ENCODE assay signal across 23 mouse cellular contexts in genomic region chr11:4271544-4271943, GRCm38 (mm10). TPM values are rescaled to one million over a fixed set of nuclear protein-coding genes. Genes with fewer than 3 reads are reported as not detected.
DNase-seq lines count a peak whose midpoint lies in the region; ATAC-seq and TF ChIP-seq lines count a peak whose summit lies in the region.
"Had no signal": no experiment of that assay in that cellular context is flagged by ENCODE, and none has a peak within 500 bp of the region (broad histone marks: within the 10 kb centered on the region; RNA-seq: fewer than 3 reads in every experiment).

No protein-coding gene starts in this region.

- H3K9me3 ChIP-seq in embryonic facial prominence, embryonic 13.5 days = no peaks in the 10 kb centered on the region
- H3K9me3 ChIP-seq in embryonic facial prominence, embryonic 10.5 days = no peaks in the 10 kb centered on the region
- H3K9me3 ChIP-seq in limb, embryonic 14.5 days (ENCODE audit: control insufficient read depth, low read length) = no peaks in the 10 kb centered on the region
- no peaks in the 10 kb centered on the region for H3K9me3 ChIP-seq in limb, embryonic 10.5 days (replicated peaks)
- H3K9me3 ChIP-seq in stomach, embryonic 16.5 days (replicated peaks; ENCODE audit: control insufficient read depth, low read length) = no peaks in the 10 kb centered on the region
- H3K9me3 ChIP-seq: forebrain, embryonic 15.5 days; G1E; hindbrain, embryonic 12.5 days; liver, embryonic 12.5 days; midbrain, embryonic 12.5 days; neural tube, embryonic 12.5 days had no signal

- no peak for ATAC-seq in embryonic facial prominence, embryonic 13.5 days (ENCODE audit: insufficient number of reproducible peaks, insufficient read depth, low FRiP score, low TSS enrichment, low read depth)
- no peak for ATAC-seq in limb, embryonic 14.5 days (ENCODE audit: low FRiP score, low read depth)
- no peak for ATAC-seq in stomach, embryonic 16.5 days (ENCODE audit: insufficient read depth, low FRiP score)
- ATAC-seq: forebrain, embryonic 15.5 days; liver, embryonic 12.5 days had no signal

- peak overlapping the region; percentile 24 for H3K4me2 ChIP-seq in embryonic facial prominence, embryonic 13.5 days
- no peak overlapping the region for H3K4me2 ChIP-seq in limb, embryonic 14.5 days (replicated peaks; ENCODE audit: low read depth, low read length, severe bottlenecking)
- no peak overlapping the region for H3K4me2 ChIP-seq in stomach, embryonic 16.5 days (ENCODE audit: low read depth, low read length)
- H3K4me2 ChIP-seq: forebrain, embryonic 15.5 days; heart, embryonic 11.5 days; hindbrain, embryonic 12.5 days; liver, embryonic 12.5 days; midbrain, embryonic 12.5 days; neural tube, embryonic 12.5 days had no signal

- peaks cover 21% of the 10 kb centered on the region for H3K4me1 ChIP-seq in embryonic facial prominence, embryonic 13.5 days
- H3K4me1 ChIP-seq in embryonic facial prominence, embryonic 10.5 days = peaks cover 31% of the 10 kb centered on the region
- peaks cover 13% of the 10 kb centered on the region for H3K4me1 ChIP-seq in limb, embryonic 14.5 days (ENCODE audit: control insufficient read depth, insufficient read depth, low read length)
- peaks cover 22% of the 10 kb centered on the region for H3K4me1 ChIP-seq in limb, embryonic 10.5 days
- H3K4me1 ChIP-seq in stomach, embryonic 16.5 days (ENCODE audit: control insufficient read depth, insufficient read depth, low read length) = peaks cover 11% of the 10 kb centered on the region

- no peak for DNase-seq in embryonic facial prominence, embryonic 10.5 days (ENCODE audit: low spot score)
- DNase-seq in limb, embryonic 14.5 days (ENCODE audit: low spot score) = no peak
- DNase-seq in limb, embryonic 10.5 days (ENCODE audit: low spot score) = no peak
- DNase-seq in R1 (ENCODE audit: low read depth, low spot score) = peak; percentile 74
- no peak for DNase-seq in thymus, postnatal 4 days
- no peak for DNase-seq in thymus, postnatal 10 days (ENCODE audit: low spot score in 2 of 2)
- DNase-seq: cerebellum, adult 9-11 months; kidney, adult 11 months; retina, postnatal 1 day; right cerebral cortex, postnatal 25 days; spleen, adult 18-20 months; thymus, adult 18-20 months had no signal

- H3K36me3 ChIP-seq in embryonic facial prominence, embryonic 13.5 days = no peaks in the 10 kb centered on the region
- H3K36me3 ChIP-seq in embryonic facial prominence, embryonic 10.5 days (replicated peaks) = no peaks in the 10 kb centered on the region
- no peaks in the 10 kb centered on the region for H3K36me3 ChIP-seq in limb, embryonic 14.5 days (ENCODE audit: control insufficient read depth, insufficient read depth, low read length)
- H3K36me3 ChIP-seq in limb, embryonic 10.5 days = no peaks in the 10 kb centered on the region
- H3K36me3 ChIP-seq in stomach, embryonic 16.5 days (ENCODE audit: control insufficient read depth, insufficient read depth, low read length) = no peaks in the 10 kb centered on the region
- H3K36me3 ChIP-seq: forebrain, embryonic 15.5 days; G1E; hindbrain, embryonic 12.5 days; liver, embryonic 12.5 days; midbrain, embryonic 12.5 days; neural tube, embryonic 12.5 days had no signal

- TF ChIP-seq POLR2A in limb, embryonic 14.5 days (IDR thresholded peaks at IDR 0.05; ENCODE audit: borderline replicate concordance, extremely low read depth, insufficient read depth, insufficient read length) = no peak

- H3K9ac ChIP-seq in embryonic facial prominence, embryonic 13.5 days = 0 out of 2 replicates have a peak overlapping the region, but pooled peaks have one; percentile 1
- 0 out of 2 replicates have a peak overlapping the region, but pooled peaks have one; percentile 40 for H3K9ac ChIP-seq in limb, embryonic 14.5 days (ENCODE audit: low read depth, low read length, severe bottlenecking)
- H3K9ac ChIP-seq in stomach, embryonic 16.5 days (ENCODE audit: low read length) = peak overlapping the region; percentile 62
- H3K9ac ChIP-seq: forebrain, embryonic 15.5 days; hindbrain, embryonic 12.5 days; liver, embryonic 12.5 days; midbrain, embryonic 12.5 days; neural tube, embryonic 12.5 days had no signal

- 57% methylated on average over 11 of the region's 11 CpGs for WGBS in embryonic facial prominence, embryonic 13.5 days
- WGBS in embryonic facial prominence, embryonic 10.5 days = 52% methylated on average over 11 of the region's 11 CpGs
- WGBS in limb, embryonic 14.5 days = 63% methylated on average over 11 of the region's 11 CpGs
- 67% methylated on average over 11 of the region's 11 CpGs for WGBS in limb, embryonic 10.5 days
- 76% methylated on average over 11 of the region's 11 CpGs for WGBS in stomach, embryonic 16.5 days

- peak overlapping the region; percentile 89; the same call in 1 of the 2 replicates for H3K27ac ChIP-seq in embryonic facial prominence, embryonic 13.5 days
- no peak overlapping the region for H3K27ac ChIP-seq in embryonic facial prominence, embryonic 10.5 days (replicated peaks)
- H3K27ac ChIP-seq in limb, embryonic 14.5 days (replicated peaks; ENCODE audit: low read depth, low read length) = no peak overlapping the region
- H3K27ac ChIP-seq in limb, embryonic 10.5 days = no peak overlapping the region
- H3K27ac ChIP-seq in stomach, embryonic 16.5 days (ENCODE audit: low read length) = peak overlapping the region; percentile 84; the same call in 1 of the 2 replicates
- H3K27ac ChIP-seq: forebrain, embryonic 15.5 days; hindbrain, embryonic 12.5 days; left cerebral cortex, adult 2 months; liver, embryonic 12.5 days; midbrain, embryonic 12.5 days; neural tube, embryonic 12.5 days had no signal

- H3K27me3 ChIP-seq in embryonic facial prominence, embryonic 13.5 days = peaks cover 36% of the 10 kb centered on the region
- H3K27me3 ChIP-seq in embryonic facial prominence, embryonic 10.5 days (replicated peaks; ENCODE audit: low read depth, poor library complexity, severe bottlenecking) = peaks cover 59% of the 10 kb centered on the region
- peaks cover 23% of the 10 kb centered on the region for H3K27me3 ChIP-seq in limb, embryonic 14.5 days (ENCODE audit: control insufficient read depth, insufficient read depth, low read length)
- H3K27me3 ChIP-seq in limb, embryonic 10.5 days (ENCODE audit: low read depth, poor library complexity, severe bottlenecking) = peaks cover 55% of the 10 kb centered on the region
- H3K27me3 ChIP-seq in stomach, embryonic 16.5 days (ENCODE audit: control insufficient read depth, insufficient read depth, low read length) = no peaks in the 10 kb centered on the region

- H3K4me3 ChIP-seq in embryonic facial prominence, embryonic 13.5 days = no peak overlapping the region
- no peak overlapping the region for H3K4me3 ChIP-seq in embryonic facial prominence, embryonic 10.5 days
- H3K4me3 ChIP-seq in limb, embryonic 14.5 days (replicated peaks; ENCODE audit: low read length) = no peak overlapping the region
- no peak overlapping the region for H3K4me3 ChIP-seq in limb, embryonic 10.5 days
- no peak overlapping the region for H3K4me3 ChIP-seq in stomach, embryonic 16.5 days (replicated peaks; ENCODE audit: low read length)
- H3K4me3 ChIP-seq: forebrain, embryonic 15.5 days; hindbrain, embryonic 12.5 days; left cerebral cortex, adult 2 months; liver, embryonic 12.5 days; midbrain, embryonic 12.5 days; neural tube, embryonic 12.5 days had no signal

RNA-seq across cellular contexts. Expression of gene Lif, which starts 14.2 kb away (rescaled TPM):
- 0.15 and 0.18 TPM in 2 replicates for polyA plus RNA-seq in embryonic facial prominence, embryonic 13.5 days (2015; fragmentation: Nextera tagmentation; extraction: Ambion mirVana)
- polyA plus RNA-seq in embryonic facial prominence, embryonic 10.5 days (2016; fragmentation: Nextera tagmentation; extraction: Ambion mirVana) = 0.09 and 0.36 TPM in 2 replicates
- 0.89 and 1.4 TPM in 2 replicates for polyA plus RNA-seq in limb, embryonic 14.5 days (2012; rRNA removed)
- 0.26 and 0.50 TPM in 2 replicates for polyA plus RNA-seq in limb, embryonic 14.5 days (2014; fragmentation: Nextera tagmentation; extraction: Ambion mirVana)
- 0.05 and 0.06 TPM in 2 replicates for polyA plus RNA-seq in limb, embryonic 10.5 days (2016; fragmentation: Nextera tagmentation; extraction: Ambion mirVana)
- 1.0 and 1.1 TPM in 2 replicates for polyA plus RNA-seq in stomach, embryonic 16.5 days (2015; fragmentation: Nextera tagmentation; extraction: Ambion mirVana)
- polyA plus RNA-seq: forebrain, embryonic 15.5 days; hindbrain, embryonic 12.5 days; liver, embryonic 12.5 days; midbrain, embryonic 12.5 days; neural tube, embryonic 12.5 days had no signal

RNA-seq across cellular contexts. Expression of gene Osm, which starts 35.3 kb away (rescaled TPM):
- polyA plus RNA-seq in embryonic facial prominence, embryonic 13.5 days (2015; fragmentation: Nextera tagmentation; extraction: Ambion mirVana) = not detected in 2 replicates
- not detected in 2 replicates for polyA plus RNA-seq in embryonic facial prominence, embryonic 10.5 days (2016; fragmentation: Nextera tagmentation; extraction: Ambion mirVana)
- polyA plus RNA-seq in limb, embryonic 14.5 days (2012; rRNA removed) = 0.26 and 0.33 TPM in 2 replicates
- polyA plus RNA-seq in limb, embryonic 14.5 days (2014; fragmentation: Nextera tagmentation; extraction: Ambion mirVana) = 0.17 and 0.18 TPM in 2 replicates
- not detected in 2 replicates for polyA plus RNA-seq in limb, embryonic 10.5 days (2016; fragmentation: Nextera tagmentation; extraction: Ambion mirVana)
- 0.14 and 0.32 TPM in 2 replicates for polyA plus RNA-seq in stomach, embryonic 16.5 days (2015; fragmentation: Nextera tagmentation; extraction: Ambion mirVana)
- polyA plus RNA-seq: forebrain, embryonic 15.5 days; hindbrain, embryonic 12.5 days; kidney, embryonic 16.5 days; midbrain, embryonic 12.5 days; neural tube, embryonic 12.5 days had no signal

RNA-seq across cellular contexts. Expression of gene Castor1, which starts 53.5 kb away (rescaled TPM):
- polyA plus RNA-seq in embryonic facial prominence, embryonic 13.5 days (2015; fragmentation: Nextera tagmentation; extraction: Ambion mirVana) = 6.6 and 7.1 TPM in 2 replicates
- polyA plus RNA-seq in embryonic facial prominence, embryonic 10.5 days (2016; fragmentation: Nextera tagmentation; extraction: Ambion mirVana) = 2.2 and 2.4 TPM in 2 replicates
- polyA plus RNA-seq in limb, embryonic 14.5 days (2012; rRNA removed) = 10.6 and 12.4 TPM in 2 replicates
- 10.3 and 13.9 TPM in 2 replicates for polyA plus RNA-seq in limb, embryonic 14.5 days (2014; fragmentation: Nextera tagmentation; extraction: Ambion mirVana)
- polyA plus RNA-seq in limb, embryonic 10.5 days (2016; fragmentation: Nextera tagmentation; extraction: Ambion mirVana) = 1.8 and 2.1 TPM in 2 replicates
- 6.0 and 8.7 TPM in 2 replicates for polyA plus RNA-seq in stomach, embryonic 16.5 days (2015; fragmentation: Nextera tagmentation; extraction: Ambion mirVana)

Comparison
In these comparisons a context has a peak if more than half of its experiments do, and no peak if none do; other contexts are left out.
1. H3K27ac ChIP-seq: peak in embryonic facial prominence, embryonic 13.5 days (single experiment) and stomach, embryonic 16.5 days (single experiment); none in embryonic facial prominence, embryonic 10.5 days (single experiment), limb, embryonic 14.5 days (single experiment) and limb, embryonic 10.5 days (single experiment).
2. H3K9ac ChIP-seq: peak in every context shown above with its lines; median percentile 62 in stomach, embryonic 16.5 days; 40 in limb, embryonic 14.5 days; 1 in embryonic facial prominence, embryonic 13.5 days.